Comparison of ENCODE assay signal across 8 mouse cellular contexts in the genomic region with DNA sequence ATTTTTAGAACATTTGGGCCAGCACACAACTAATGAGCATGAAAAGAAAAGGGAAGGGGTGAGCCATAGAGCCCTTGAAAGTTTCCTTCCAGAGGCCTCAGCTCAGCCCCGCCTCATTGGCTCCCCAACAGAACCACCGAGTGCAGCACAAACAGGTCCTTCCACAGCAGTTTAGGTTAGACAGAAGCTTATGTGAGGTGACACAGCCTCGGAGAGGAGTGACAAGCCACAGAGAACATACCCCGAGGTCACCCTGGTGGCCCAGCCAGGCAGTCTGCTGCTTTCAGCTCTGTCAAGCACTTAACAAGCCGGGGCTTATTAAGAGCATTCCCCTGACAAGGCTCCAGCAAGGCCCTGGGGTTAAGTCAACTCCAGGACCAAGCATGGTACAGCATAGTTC. TPM values are rescaled to one million over a fixed set of nuclear protein-coding genes. Genes with fewer than 3 reads are reported as not detected.
DNase-seq lines count a peak whose midpoint lies in the region; ATAC-seq and TF ChIP-seq lines count a peak whose summit lies in the region.

No protein-coding gene starts in this region.

- peaks cover 2% of the 10 kb centered on the region; the same call in 1 of the 2 replicates for H3K27me3 ChIP-seq in spleen, adult 2 months (ENCODE audit: control insufficient read depth, insufficient read depth, low read length)
- no peaks in the 10 kb centered on the region for H3K27me3 ChIP-seq in splenic B cell, adult 2 months (ENCODE audit: control insufficient read depth, insufficient read depth, low read length, poor library complexity, severe bottlenecking)
- peaks cover 4% of the 10 kb centered on the region; the same call in 1 of the 2 replicates for H3K27me3 ChIP-seq in forebrain, embryonic 15.5 days

- 9% methylated on average over 5 of the region's 5 CpGs for WGBS in spleen, adult 2 months
- 43% methylated on average over 5 of the region's 5 CpGs for WGBS in forebrain, embryonic 15.5 days

- no peak for TF ChIP-seq CTCF in spleen, adult 2 months (IDR thresholded peaks at IDR 0.05; ENCODE audit: extremely low read depth, insufficient read depth, insufficient read length, insufficient replicate concordance)

- TF ChIP-seq POLR2A in spleen, adult 2 months (IDR thresholded peaks at IDR 0.05; ENCODE audit: low read depth, low read length) = no peak

- H3K9ac ChIP-seq in forebrain, embryonic 15.5 days (replicated peaks) = no peak overlapping the region

- ATAC-seq in forebrain, embryonic 15.5 days (replicated peaks) = no peak

- peaks cover 32% of the 10 kb centered on the region; the same call in 1 of the 2 replicates for H3K4me1 ChIP-seq in spleen, adult 2 months (ENCODE audit: control insufficient read depth, insufficient read depth, insufficient read length)
- H3K4me1 ChIP-seq in forebrain, embryonic 15.5 days = peaks cover 54% of the 10 kb centered on the region

- no peak overlapping the region for H3K4me2 ChIP-seq in forebrain, embryonic 15.5 days (replicated peaks)

- no peaks in the 10 kb centered on the region for H3K9me3 ChIP-seq in forebrain, embryonic 15.5 days

- H3K4me3 ChIP-seq in spleen, adult 2 months (ENCODE audit: extremely low read depth, insufficient read depth, insufficient read length) = no peak overlapping the region
- no peak overlapping the region for H3K4me3 ChIP-seq in forebrain, embryonic 15.5 days

- peak overlapping the region; percentile 44 for H3K27ac ChIP-seq in spleen, adult 2 months (ENCODE audit: insufficient read depth, low read length)
- no peak overlapping the region for H3K27ac ChIP-seq in forebrain, embryonic 15.5 days (replicated peaks)

- DNase-seq in embryo, embryonic 10 days (ENCODE audit: low spot score) = peak; percentile 29
- no peak for DNase-seq in embryo, embryonic 9.5 days (ENCODE audit: extremely low spot score)
- DNase-seq in spleen, adult 2 months (ENCODE audit: low read depth in 1 of 2, low spot score in 2 of 2) = no peak
- DNase-seq in spleen, adult 18-20 months = no peak
- DNase-seq in kidney, postnatal 36 days = peak; percentile 23 to 40
- peak; percentile 16 for DNase-seq in splenic B cell, adult 2 months (ENCODE audit: low read depth, low spot score)
- no peak for DNase-seq in urinary bladder, adult 2 months (ENCODE audit: low spot score)

- H3K36me3 ChIP-seq in spleen, adult 2 months (ENCODE audit: control insufficient read depth, insufficient read depth, low read length) = no peaks in the 10 kb centered on the region
- H3K36me3 ChIP-seq in splenic B cell, adult 2 months (ENCODE audit: control insufficient read depth, insufficient read depth, low read length, poor library complexity, severe bottlenecking) = no peaks in the 10 kb centered on the region
- no peaks in the 10 kb centered on the region for H3K36me3 ChIP-seq in forebrain, embryonic 15.5 days

RNA-seq across cellular contexts. Expression of a gene that starts 8.4 kb away (rescaled TPM):
- polyA plus RNA-seq in spleen, adult 2 months (2012; rRNA removed) = 10.2 and 11.9 TPM in 2 replicates
- polyA plus RNA-seq in urinary bladder, adult 2 months (2012; rRNA removed) = 4.2 and 4.6 TPM in 2 replicates
- 14.7 and 15.4 TPM in 2 replicates for polyA plus RNA-seq in forebrain, embryonic 15.5 days (2015; fragmentation: Nextera tagmentation; extraction: Ambion mirVana)

Comparison
In these comparisons a context has a peak if more than half of its experiments do, and no peak if none do; other contexts are left out.
1. DNase-seq: peak in embryo, embryonic 10 days (single experiment), kidney, postnatal 36 days (2 of 2) and splenic B cell, adult 2 months (single experiment); none in embryo, embryonic 9.5 days (single experiment), spleen, adult 2 months (0 of 2), spleen, adult 18-20 months (0 of 2) and urinary bladder, adult 2 months (single experiment).